Mouse (Mus musculus): ENCODE results near the gene Slc44a5.

The Slc44a5 gene

GRCm38 (mm10) chr3:153959731-153960207 lies 13.5 kb upstream of the Slc44a5 start:
- Histone ChIP-seq H3K36me3 (ENCODE audit: insufficient read depth, low read length) (no peaks in the 10 kb centered on the region), H3K9me3 (ENCODE audit: low read length) (peaks cover 46% of the 10 kb centered on the region), H3K4me1 (replicated peaks; ENCODE audit: low read depth, low read length) (0 out of 2 replicates have a peak, but pooled peaks cover 2% of the 10 kb centered on the region), H3K27me3 (ENCODE audit: insufficient read depth, low read length) (no peaks in the 10 kb centered on the region), H3K4me3 (replicated peaks; ENCODE audit: low read length) (no peak overlapping the region)
- TF ChIP-seq CTCF (conservative IDR thresholded peaks at IDR 0.05; ENCODE audit: low read length): no peak
- no peak for TF ChIP-seq POU5F1 (IDR thresholded peaks at IDR 0.05; ENCODE audit: borderline replicate concordance, low read length)
- no peak for TF ChIP-seq NANOG (IDR thresholded peaks at IDR 0.05; ENCODE audit: borderline replicate concordance, low read length)

GRCm38 (mm10) chr3:153960884-153961283 lies 12.4 kb upstream of the Slc44a5 start:
- Histone ChIP-seq H3K4me3 (replicated peaks; ENCODE audit: low read length) (no peak overlapping the region), H3K4me1 (replicated peaks; ENCODE audit: low read depth, low read length) (0 out of 2 replicates have a peak, but pooled peaks cover 5% of the 10 kb centered on the region), H3K27me3 (ENCODE audit: insufficient read depth, low read length) (no peaks in the 10 kb centered on the region), H3K9me3 (ENCODE audit: low read length) (peaks cover 50% of the 10 kb centered on the region), H3K36me3 (ENCODE audit: insufficient read depth, low read length) (no peaks in the 10 kb centered on the region)
- no peak for TF ChIP-seq NANOG (IDR thresholded peaks at IDR 0.05; ENCODE audit: borderline replicate concordance, low read length)

- Histone ChIP-seq H3K36me3 (ENCODE audit: insufficient read depth, low read length) (no peaks in the 10 kb centered on the region), H3K4me3 (replicated peaks; ENCODE audit: low read length) (no peak overlapping the region), H3K9me3 (ENCODE audit: low read length) (peaks cover 50% of the 10 kb centered on the region), H3K27me3 (ENCODE audit: insufficient read depth, low read length) (no peaks in the 10 kb centered on the region), H3K4me1 (replicated peaks; ENCODE audit: low read depth, low read length) (0 out of 2 replicates have a peak, but pooled peaks cover 5% of the 10 kb centered on the region)
- no peak for TF ChIP-seq POU5F1 (IDR thresholded peaks at IDR 0.05; ENCODE audit: borderline replicate concordance, low read length)
- peak; percentile 35 for TF ChIP-seq CTCF (conservative IDR thresholded peaks at IDR 0.05; ENCODE audit: low read length)
Observed at GRCm38 (mm10) chr3:153961632-153962389, 11.4 kb upstream of the Slc44a5 start.

GRCm38 (mm10) chr3:153967447-153967846 lies 5.8 kb upstream of the Slc44a5 start:
- TF ChIP-seq CTCF (conservative IDR thresholded peaks at IDR 0.05; ENCODE audit: low read length) (no peak), NANOG (IDR thresholded peaks at IDR 0.05; ENCODE audit: borderline replicate concordance, low read length) (no peak), POU5F1 (IDR thresholded peaks at IDR 0.05; ENCODE audit: borderline replicate concordance, low read length) (no peak)
- Histone ChIP-seq H3K36me3 (ENCODE audit: insufficient read depth, low read length) (no peaks in the 10 kb centered on the region), H3K4me3 (replicated peaks; ENCODE audit: low read length) (no peak overlapping the region), H3K9me3 (ENCODE audit: low read length) (peaks cover 52% of the 10 kb centered on the region), H3K27me3 (ENCODE audit: insufficient read depth, low read length) (peaks cover 20% of the 10 kb centered on the region), H3K4me1 (replicated peaks; ENCODE audit: low read depth, low read length) (0 out of 2 replicates have a peak, but pooled peaks cover 3% of the 10 kb centered on the region)

GRCm38 (mm10) chr3:153968549-153968948 lies 4.7 kb upstream of the Slc44a5 start:
- TF ChIP-seq POU5F1 (IDR thresholded peaks at IDR 0.05; ENCODE audit: borderline replicate concordance, low read length) (no peak), NANOG (IDR thresholded peaks at IDR 0.05; ENCODE audit: borderline replicate concordance, low read length) (no peak), CTCF (conservative IDR thresholded peaks at IDR 0.05; ENCODE audit: low read length) (peak; percentile 87)
- Histone ChIP-seq H3K36me3 (ENCODE audit: insufficient read depth, low read length) (no peaks in the 10 kb centered on the region), H3K27me3 (ENCODE audit: insufficient read depth, low read length) (peaks cover 30% of the 10 kb centered on the region), H3K4me3 (replicated peaks; ENCODE audit: low read length) (no peak overlapping the region), H3K4me1 (replicated peaks; ENCODE audit: low read depth, low read length) (peaks cover 6% of the 10 kb centered on the region), H3K9me3 (ENCODE audit: low read length) (peaks cover 41% of the 10 kb centered on the region)

GRCm38 (mm10) chr3:153969451-153969850 lies 3.8 kb upstream of the Slc44a5 start:
- Histone ChIP-seq H3K4me3 (replicated peaks; ENCODE audit: low read length) (no peak overlapping the region), H3K4me1 (replicated peaks; ENCODE audit: low read depth, low read length) (peaks cover 14% of the 10 kb centered on the region), H3K27me3 (ENCODE audit: insufficient read depth, low read length) (peaks cover 39% of the 10 kb centered on the region), H3K36me3 (ENCODE audit: insufficient read depth, low read length) (no peaks in the 10 kb centered on the region), H3K9me3 (ENCODE audit: low read length) (peaks cover 32% of the 10 kb centered on the region)
- TF ChIP-seq NANOG (IDR thresholded peaks at IDR 0.05; ENCODE audit: borderline replicate concordance, low read length): no peak
- TF ChIP-seq CTCF (conservative IDR thresholded peaks at IDR 0.05; ENCODE audit: low read length): no peak
- no peak for TF ChIP-seq POU5F1 (IDR thresholded peaks at IDR 0.05; ENCODE audit: borderline replicate concordance, low read length)

- H3K36me3 ChIP-seq (ENCODE audit: insufficient read depth, low read length): no peaks in the 10 kb centered on the region
- peak overlapping the region; percentile 83 for H3K4me3 ChIP-seq (replicated peaks; ENCODE audit: low read length)
- peaks cover 20% of the 10 kb centered on the region for H3K4me1 ChIP-seq (replicated peaks; ENCODE audit: low read depth, low read length)
- H3K9me3 ChIP-seq (ENCODE audit: low read length): peaks cover 18% of the 10 kb centered on the region
- no peak for TF ChIP-seq NANOG (IDR thresholded peaks at IDR 0.05; ENCODE audit: borderline replicate concordance, low read length)
- no peak for TF ChIP-seq POU5F1 (IDR thresholded peaks at IDR 0.05; ENCODE audit: borderline replicate concordance, low read length)
- TF ChIP-seq CTCF (conservative IDR thresholded peaks at IDR 0.05; ENCODE audit: low read length): no peak
- peaks cover 71% of the 10 kb centered on the region for H3K27me3 ChIP-seq (ENCODE audit: insufficient read depth, low read length)
Observed at GRCm38 (mm10) chr3:153973949-153974760, 919 bp downstream of the Slc44a5 start.

GRCm38 (mm10) chr3:153975060-153975459 lies 1.8 kb downstream of the Slc44a5 start:
- peaks cover 9% of the 10 kb centered on the region; the same call in 1 of the 2 replicates for H3K9me3 ChIP-seq (ENCODE audit: low read length)
- no peaks in the 10 kb centered on the region for H3K36me3 ChIP-seq (ENCODE audit: insufficient read depth, low read length)
- no peak overlapping the region for H3K4me3 ChIP-seq (replicated peaks; ENCODE audit: low read length)
- TF ChIP-seq POU5F1 (IDR thresholded peaks at IDR 0.05; ENCODE audit: borderline replicate concordance, low read length): no peak
- TF ChIP-seq CTCF (conservative IDR thresholded peaks at IDR 0.05; ENCODE audit: low read length): no peak
- no peak for TF ChIP-seq NANOG (IDR thresholded peaks at IDR 0.05; ENCODE audit: borderline replicate concordance, low read length)
- peaks cover 20% of the 10 kb centered on the region for H3K4me1 ChIP-seq (replicated peaks; ENCODE audit: low read depth, low read length)
- H3K27me3 ChIP-seq (ENCODE audit: insufficient read depth, low read length): peaks cover 71% of the 10 kb centered on the region

Measured in E14TG2a.4 (cell line).